Mouse (Mus musculus) lung, postnatal 0 days (tissue): Measurements from ENCODE around the gene Galnt11.

Source experiments
- CTCF ChIP-seq: IDR thresholded peaks from 2 replicates; pipeline ENCODE4 v1.5.1; 2016; ENCODE audit warnings: antibody characterized with exemption, mild to moderate bottlenecking
- EP300 ChIP-seq: IDR thresholded peaks from 2 replicates; pipeline ENCODE4 v1.6.1; 2016; ENCODE audit warnings: antibody characterized with exemption, mild to moderate bottlenecking, control low read depth

- no peak for TF ChIP-seq EP300
- no peak for TF ChIP-seq CTCF
These were observed 54.7 kb downstream of the Galnt11 start for GRCm38 (mm10) chr5:25276365-25276764.
